Mouse (Mus musculus): Measurements from ENCODE around the gene Kcnh1.

Gene Kcnh1

GRCm38 (mm10) chr1:192457037-192457436 is 266.5 kb downstream of the Kcnh1 start:
- DNase-seq (ENCODE audit: low read depth, low spot score), result no peak

- no peak for DNase-seq (ENCODE audit: low read depth, low spot score)
These were observed 267.1 kb downstream of the Kcnh1 start for GRCm38 (mm10) chr1:192457526-192458206.

- no peak for DNase-seq (ENCODE audit: low read depth, low spot score)
These were observed 273.2 kb downstream of the Kcnh1 start for GRCm38 (mm10) chr1:192463732-192464131.

- no peak for DNase-seq (ENCODE audit: low read depth, low spot score)
These were observed 281.8 kb downstream of the Kcnh1 start for GRCm38 (mm10) chr1:192472366-192472765.

- DNase-seq (ENCODE audit: low read depth, low spot score), result no peak
These were observed 282.6 kb downstream of the Kcnh1 start for GRCm38 (mm10) chr1:192473134-192473533.

- DNase-seq (ENCODE audit: low read depth, low spot score), result no peak
These were observed 286.1 kb downstream of the Kcnh1 start for GRCm38 (mm10) chr1:192476704-192477103.

GRCm38 (mm10) chr1:192477556-192477955 is 287.0 kb downstream of the Kcnh1 start:
- DNase-seq (ENCODE audit: low read depth, low spot score), result no peak

- no peak for DNase-seq (ENCODE audit: low read depth, low spot score)
These were observed 287.6 kb downstream of the Kcnh1 start for GRCm38 (mm10) chr1:192478176-192478575.

- no peak for DNase-seq (ENCODE audit: low read depth, low spot score)
These were observed 289.7 kb downstream of the Kcnh1 start for GRCm38 (mm10) chr1:192480072-192480784.

GRCm38 (mm10) chr1:192481446-192481845 is 290.9 kb downstream of the Kcnh1 start:
- no peak for DNase-seq (ENCODE audit: low read depth, low spot score)

GRCm38 (mm10) chr1:192485030-192485429 is 294.5 kb downstream of the Kcnh1 start:
- DNase-seq (ENCODE audit: low read depth, low spot score), result no peak

- no peak for DNase-seq (ENCODE audit: low read depth, low spot score)
These were observed 297.0 kb downstream of the Kcnh1 start for GRCm38 (mm10) chr1:192487571-192487970.

GRCm38 (mm10) chr1:192489908-192490825 is 299.6 kb downstream of the Kcnh1 start:
- no peak for DNase-seq (ENCODE audit: low read depth, low spot score)

- no peak for DNase-seq (ENCODE audit: low read depth, low spot score)
These were observed 306.9 kb downstream of the Kcnh1 start for GRCm38 (mm10) chr1:192497505-192497904.

- no peak for DNase-seq (ENCODE audit: low read depth, low spot score)
These were observed 311.4 kb downstream of the Kcnh1 start for GRCm38 (mm10) chr1:192502016-192502415.

- DNase-seq (ENCODE audit: low read depth, low spot score), result no peak
These were observed 312.3 kb downstream of the Kcnh1 start for GRCm38 (mm10) chr1:192502835-192503234.

GRCm38 (mm10) chr1:192503651-192504050 is 313.1 kb downstream of the Kcnh1 start:
- DNase-seq (ENCODE audit: low read depth, low spot score), result no peak

GRCm38 (mm10) chr1:192512821-192513220 is 322.2 kb downstream of the Kcnh1 start:
- no peak for DNase-seq (ENCODE audit: low read depth, low spot score)

- DNase-seq (ENCODE audit: low read depth, low spot score), result no peak
These were observed 324.8 kb downstream of the Kcnh1 start for GRCm38 (mm10) chr1:192515373-192515772.

GRCm38 (mm10) chr1:192519713-192520112 is 329.1 kb downstream of the Kcnh1 start:
- DNase-seq (ENCODE audit: low read depth, low spot score), result no peak

GRCm38 (mm10) chr1:192520836-192521435 is 330.4 kb downstream of the Kcnh1 start:
- no peak for DNase-seq (ENCODE audit: low read depth, low spot score)

Measured in CD4-positive, CD25-positive, alpha-beta regulatory T cell, adult 2 months (primary cell).